Mouse (Mus musculus) forebrain, embryonic 10.5 days (tissue): ENCODE data around the gene Cbx5. TPM values are rescaled to one million over a fixed set of nuclear protein-coding genes. Genes with fewer than 3 reads are reported as not detected.
"Not testable (repeated sequence)": the region's sequence is repeated elsewhere in the genome, so short reads cannot be mapped to it uniquely, and the experiment has no call there.

Source experiments
- DNase-seq: peaks from one replicate; pipeline ENCODE4 v3.0.0-alpha.2; 2017; ENCODE audit warnings: low spot score; ENCODE audit errors: extremely low spot score
- H3K27ac ChIP-seq: fragments of 300-500 bp; sonication (generic); 2 replicates; pipeline ENCODE4 v1.5.1; 2016; ENCODE audit warnings: mild to moderate bottlenecking
- H3K27me3 ChIP-seq: fragments of 300-500 bp; sonication (generic); 2 replicates; pipeline ENCODE4 v1.6.1; 2016; ENCODE audit warnings: mild to moderate bottlenecking; ENCODE audit not compliant: poor library complexity, severe bottlenecking
- H3K36me3 ChIP-seq: fragments of 300-500 bp; sonication (generic); replicated peaks from 2 replicates; pipeline ENCODE4 v1.6.1; 2016; ENCODE audit warnings: mild to moderate bottlenecking, moderate library complexity
- H3K4me1 ChIP-seq: fragments of 300-500 bp; sonication (generic); 2 replicates; pipeline ENCODE4 v1.6.1; 2016
- H3K4me3 ChIP-seq: fragments of 300-500 bp; sonication (generic); 2 replicates; pipeline ENCODE4 v1.5.1; 2016; ENCODE audit warnings: mild to moderate bottlenecking, moderate library complexity
- H3K9me3 ChIP-seq: fragments of 300-500 bp; sonication (generic); 2 replicates; pipeline ENCODE4 v1.6.1; 2016; ENCODE audit warnings: mild to moderate bottlenecking, moderate library complexity
- WGBS: fragments of 180-500 bp; shearing (Covaris S2); methylation state at CpG from one replicate; pipeline ENCODE4 v1.1.7; 2016; 5-methylcytosine and 5-hydroxymethylcytosine counted together
- polyA plus RNA-seq: library from polyadenylated mRNA; unstranded; fragments of >200 nt; fragmentation: Nextera tagmentation; extraction: Ambion mirVana; gene quantifications from 2 replicates; pipeline ENCODE4 v1.2.1, GENCODE M21; 2016

The Cbx5 gene
- 212 and 221 TPM in 2 replicates for polyA plus RNA-seq

DNA sequence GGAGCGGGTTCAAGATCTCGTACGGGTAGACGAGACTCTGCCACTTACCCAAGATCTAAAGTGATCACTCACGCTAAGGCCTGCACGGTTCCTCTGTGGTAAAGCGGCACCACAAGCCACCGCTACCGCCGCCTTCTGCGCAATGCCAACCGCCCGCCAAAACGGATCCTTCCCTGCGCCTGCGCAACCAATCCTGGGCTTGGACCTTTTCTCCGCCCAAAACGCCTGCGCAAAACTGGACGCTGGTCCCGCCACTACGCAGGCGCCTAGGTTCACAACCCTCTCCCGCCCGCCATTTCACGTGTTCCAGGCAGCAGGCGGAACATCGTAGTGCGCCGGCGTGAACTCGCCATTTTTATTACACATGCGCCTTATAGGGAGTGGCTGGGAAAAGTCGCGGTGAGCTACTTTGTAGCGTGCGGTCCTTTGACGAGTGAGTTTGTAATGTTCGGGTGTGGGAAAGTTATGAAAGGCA is at the start of gene Cbx5:
Gene Cbx5 (minus strand): TSS at position 132 of the 475 bp plus-strand sequence.
- H3K4me3 ChIP-seq: peak within 1 kb of the TSS; percentile 66
- H3K27me3 ChIP-seq: no peaks in the 10 kb centered on the region
- peaks cover 12% of the 10 kb centered on the region; the same call in 1 of the 2 replicates for H3K9me3 ChIP-seq
- peaks cover 38% of the 10 kb centered on the region for H3K4me1 ChIP-seq
- peak within 1 kb of the TSS; percentile 98 for H3K27ac ChIP-seq
- peaks cover 69% of the 10 kb centered on the region for H3K36me3 ChIP-seq
- under 1% methylated on average over 39 of the region's 39 CpGs for WGBS
- peak; percentile 96 for DNase-seq

DNA sequence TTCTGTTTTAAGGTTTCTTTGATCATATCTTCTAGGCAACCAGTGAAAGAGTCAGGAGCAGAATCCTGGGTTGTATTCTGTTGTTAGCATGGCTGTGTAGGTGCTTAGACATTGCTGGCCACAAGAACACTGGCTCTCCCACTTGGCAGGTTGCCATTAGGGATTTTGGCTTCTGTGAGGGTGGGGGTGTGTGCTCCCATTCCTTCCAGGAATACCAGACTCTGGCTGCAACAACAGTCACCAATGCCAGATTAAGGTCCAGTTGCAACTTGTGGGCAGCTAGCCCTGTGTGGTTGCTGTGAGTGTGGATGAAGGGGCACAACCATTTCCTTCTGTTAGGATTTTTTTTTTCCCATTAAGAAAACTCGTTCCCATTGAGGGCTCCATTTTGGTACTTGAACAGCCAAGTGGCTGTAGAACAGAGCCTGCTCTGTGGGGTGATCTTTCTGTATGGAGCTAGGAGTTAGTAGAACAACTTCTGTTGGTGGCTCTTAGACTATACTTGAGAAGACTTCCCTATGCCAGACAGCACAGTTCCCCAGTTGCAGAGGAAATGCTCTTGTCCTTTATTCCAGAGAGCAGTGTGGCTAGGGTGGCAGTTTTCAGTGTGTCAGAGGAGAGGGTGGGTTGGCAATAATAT is 46.3 kb upstream of the Cbx5 start:
- peak overlapping the region; percentile 41; the same call in 1 of the 2 replicates for H3K27ac ChIP-seq
- peaks cover 41% of the 10 kb centered on the region for H3K36me3 ChIP-seq

DNA sequence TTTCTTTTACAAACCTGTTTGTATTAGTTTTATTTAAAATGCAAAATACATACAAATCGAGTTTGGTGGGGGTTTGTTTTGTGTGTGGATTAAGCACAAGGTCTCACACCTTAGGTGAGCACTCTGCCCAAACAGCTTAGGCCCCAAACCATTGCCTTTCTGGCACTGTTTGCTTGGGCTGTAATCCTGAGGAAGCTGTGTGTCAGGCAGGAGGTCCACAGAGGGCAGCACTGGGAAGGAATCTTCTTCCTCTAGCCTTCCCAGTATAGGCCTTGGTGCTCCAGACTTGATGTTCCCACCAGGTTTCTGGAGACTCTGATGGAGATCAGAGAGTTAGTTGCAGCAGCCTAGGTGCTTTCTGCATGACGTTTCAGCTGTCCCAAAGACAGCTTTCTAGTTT is 45.0 kb upstream of the Cbx5 start:
- Histone ChIP-seq H3K4me3 (no peak overlapping the region), H3K27me3 (no peaks in the 10 kb centered on the region), H3K36me3 (peaks cover 28% of the 10 kb centered on the region), H3K9me3 (no peaks in the 10 kb centered on the region), H3K27ac (peak overlapping the region; percentile 26; the same call in 1 of the 2 replicates), H3K4me1 (peaks cover 17% of the 10 kb centered on the region)
- WGBS: 52% methylated on average over 2 of the region's 2 CpGs
- no peak for DNase-seq

More for the DNA sequence above, 46.3 kb upstream of the Cbx5 start:
- no peaks in the 10 kb centered on the region for H3K9me3 ChIP-seq
- no peak for DNase-seq
- WGBS: 83% methylated on average over 1 of the region's 1 CpGs
- H3K4me1 ChIP-seq: peaks cover 22% of the 10 kb centered on the region
- no peaks in the 10 kb centered on the region for H3K27me3 ChIP-seq
- no peak overlapping the region for H3K4me3 ChIP-seq

DNA sequence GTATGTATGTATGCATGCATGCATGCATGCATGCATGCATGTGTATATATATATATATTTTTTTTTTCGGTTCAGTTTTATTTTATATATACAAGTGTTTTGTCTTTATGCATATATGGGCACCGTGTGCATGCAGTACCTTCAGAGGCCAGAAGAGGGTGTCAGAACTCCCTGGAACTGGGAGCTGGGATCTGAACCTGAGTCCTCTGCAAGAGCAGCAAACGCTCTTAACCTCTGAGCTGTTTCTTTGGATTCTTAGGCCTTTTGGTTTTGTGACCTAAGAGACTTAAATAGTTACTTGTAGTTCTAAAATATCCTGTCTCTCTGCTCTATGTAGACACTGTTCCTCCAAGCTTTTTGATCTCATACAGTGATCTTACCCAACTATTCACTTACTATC is 44.5 kb upstream of the Cbx5 start:
- Histone ChIP-seq H3K27me3 (no peaks in the 10 kb centered on the region), H3K36me3 (peaks cover 23% of the 10 kb centered on the region), H3K4me3 (no peak overlapping the region), H3K27ac (no peak overlapping the region), H3K9me3 (no peaks in the 10 kb centered on the region), H3K4me1 (peaks cover 13% of the 10 kb centered on the region)
- peak; percentile 63 for DNase-seq
- 60% methylated on average over 3 of the region's 3 CpGs for WGBS

GRCm38 (mm10) chr15:103281465-103282205 is 42.0 kb upstream of the Cbx5 start:
- H3K27me3 ChIP-seq: no peaks in the 10 kb centered on the region
- WGBS: 96% methylated on average over 3 of the region's 3 CpGs
- peaks cover 18% of the 10 kb centered on the region for H3K4me1 ChIP-seq
- H3K36me3 ChIP-seq: peaks cover 23% of the 10 kb centered on the region
- no peaks in the 10 kb centered on the region for H3K9me3 ChIP-seq
- no peak overlapping the region for H3K27ac ChIP-seq
- H3K4me3 ChIP-seq: no peak overlapping the region
- no peak for DNase-seq

DNA sequence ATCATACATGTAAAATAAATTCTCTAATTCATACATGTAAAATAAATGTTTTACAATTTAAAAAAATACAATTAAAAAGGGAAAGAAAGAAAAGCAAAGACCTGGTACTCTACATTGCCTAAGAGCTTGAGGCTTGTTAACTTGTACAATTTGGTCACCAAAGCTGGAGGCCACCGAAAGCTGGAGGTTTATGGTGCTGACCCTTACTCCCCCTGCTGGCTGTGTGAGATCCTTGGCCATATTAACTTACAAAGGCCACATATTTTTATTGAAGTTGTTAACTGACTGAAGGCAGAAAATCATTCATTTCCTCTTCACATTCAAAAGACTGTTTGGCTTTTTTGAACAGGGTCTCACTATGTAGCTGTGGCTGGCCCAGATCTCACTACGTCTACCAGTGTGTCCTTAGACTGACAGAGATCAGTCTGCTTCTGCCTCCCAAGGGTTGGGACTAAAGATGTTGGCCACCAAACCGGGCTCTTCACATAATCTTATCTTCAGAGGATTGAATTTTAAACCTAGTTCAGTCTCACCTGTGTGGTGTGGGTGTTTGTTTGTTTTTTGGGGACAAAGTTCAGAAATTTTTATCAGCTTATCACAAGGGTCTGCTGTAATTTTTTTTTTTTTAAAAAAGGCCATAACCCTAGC is 41.3 kb upstream of the Cbx5 start:
- DNase-seq: no peak
- 83% methylated on average over 3 of the region's 3 CpGs for WGBS
- no peaks in the 10 kb centered on the region for H3K27me3 ChIP-seq
- peaks cover 18% of the 10 kb centered on the region for H3K4me1 ChIP-seq
- no peaks in the 10 kb centered on the region for H3K9me3 ChIP-seq
- H3K4me3 ChIP-seq: no peak overlapping the region
- H3K27ac ChIP-seq: no peak overlapping the region
- peaks cover 21% of the 10 kb centered on the region for H3K36me3 ChIP-seq

DNA sequence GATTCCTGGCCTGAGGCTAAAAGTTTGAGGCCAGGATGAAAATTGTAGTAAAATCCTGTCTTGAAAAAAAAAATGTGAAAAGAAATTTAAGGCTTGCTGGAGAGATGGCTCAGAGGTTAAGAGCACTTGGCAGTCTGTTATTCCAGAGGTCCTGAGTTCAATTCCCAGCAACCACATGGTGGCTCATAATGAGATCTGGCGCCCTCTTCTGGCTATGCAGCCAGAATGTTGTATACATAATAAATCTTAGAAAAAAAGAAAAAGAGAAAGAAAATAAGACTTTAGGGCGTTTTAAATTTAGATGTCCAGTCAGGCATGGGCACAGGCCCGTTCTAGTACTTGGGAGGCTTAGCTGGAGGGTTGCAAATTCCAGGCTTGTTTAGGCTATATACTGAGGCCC is 40.1 kb upstream of the Cbx5 start:
- Histone ChIP-seq H3K27ac (no peak overlapping the region), H3K27me3 (no peaks in the 10 kb centered on the region), H3K4me1 (peaks cover 6% of the 10 kb centered on the region), H3K4me3 (no peak overlapping the region), H3K36me3 (peaks cover 21% of the 10 kb centered on the region), H3K9me3 (no peaks in the 10 kb centered on the region)
- DNase-seq: no peak
- 59% methylated on average over 3 of the region's 3 CpGs for WGBS

- DNase-seq: no peak
- Histone ChIP-seq H3K36me3 (peaks cover 18% of the 10 kb centered on the region), H3K9me3 (no peaks in the 10 kb centered on the region), H3K4me1 (peaks cover 20% of the 10 kb centered on the region), H3K27ac (no peak overlapping the region), H3K4me3 (no peak overlapping the region), H3K27me3 (no peaks in the 10 kb centered on the region)
- 80% methylated on average over 7 of the region's 7 CpGs for WGBS
Measured at GRCm38 (mm10) chr15:103277949-103278348, 38.3 kb upstream of the Cbx5 start.

GRCm38 (mm10) chr15:103275943-103276342 is 36.3 kb upstream of the Cbx5 start:
- H3K4me1 ChIP-seq: peaks cover 20% of the 10 kb centered on the region
- not testable (repeated sequence) for H3K27ac ChIP-seq, H3K4me3 ChIP-seq, H3K9me3 ChIP-seq, DNase-seq, H3K27me3 ChIP-seq
- H3K36me3 ChIP-seq: peaks cover 17% of the 10 kb centered on the region
- WGBS: 97% methylated on average over 3 of the region's 3 CpGs

DNA sequence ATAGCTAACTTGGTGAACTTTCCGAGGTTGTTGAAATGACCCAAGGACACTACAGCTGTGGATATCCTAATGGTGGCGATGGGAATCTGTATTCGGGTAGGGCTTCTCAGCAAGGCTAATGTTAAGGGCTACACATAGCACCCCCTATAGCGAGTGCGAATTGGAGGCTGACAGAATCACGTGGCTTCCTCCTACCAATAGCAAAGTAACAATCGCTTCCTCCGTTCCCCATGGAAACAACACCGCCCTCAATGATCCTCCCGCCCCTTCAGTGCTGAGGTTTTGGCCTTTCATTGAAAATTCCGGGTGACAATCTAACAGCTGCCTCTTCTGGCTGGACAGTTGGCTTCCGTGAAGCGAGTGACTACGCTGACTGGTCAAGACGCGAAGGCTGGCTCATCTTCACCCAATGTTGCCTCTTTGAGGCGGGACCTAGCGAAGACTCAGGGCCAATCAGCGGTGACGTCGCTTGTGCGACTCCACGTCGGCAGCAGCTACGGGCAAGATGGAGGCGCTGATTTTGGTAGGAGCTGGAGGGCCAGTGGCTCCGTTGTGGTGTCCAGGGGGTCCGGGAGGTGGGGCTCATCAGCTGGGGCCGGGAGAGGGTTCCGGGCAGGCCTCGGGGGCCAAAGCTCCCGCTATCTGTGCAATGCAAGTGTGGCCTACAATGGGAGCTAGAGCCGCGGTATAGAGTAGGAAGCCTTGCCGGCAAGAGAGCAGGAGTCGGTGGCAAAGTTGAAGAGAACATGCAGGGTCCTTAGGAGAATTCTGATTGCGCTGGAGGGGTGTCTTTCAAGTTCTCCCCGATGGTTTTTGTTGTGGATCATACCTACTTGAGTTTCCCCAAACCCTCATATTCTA is 33.0 kb upstream of the Cbx5 start, which contains the start of gene Copz1:
Gene Copz1 (plus strand): TSS at position 296 of the 861 bp plus-strand sequence.
- under 1% methylated on average over 38 of the region's 38 CpGs for WGBS
- peaks cover 8% of the 10 kb centered on the region for H3K36me3 ChIP-seq
- no peaks in the 10 kb centered on the region for H3K9me3 ChIP-seq
- H3K4me3 ChIP-seq: peak within 1 kb of the TSS; percentile 91
- H3K27ac ChIP-seq: peak within 1 kb of the TSS; percentile 90
- H3K4me1 ChIP-seq: peaks cover 16% of the 10 kb centered on the region
- DNase-seq: peak; percentile 95
- no peaks in the 10 kb centered on the region for H3K27me3 ChIP-seq

DNA sequence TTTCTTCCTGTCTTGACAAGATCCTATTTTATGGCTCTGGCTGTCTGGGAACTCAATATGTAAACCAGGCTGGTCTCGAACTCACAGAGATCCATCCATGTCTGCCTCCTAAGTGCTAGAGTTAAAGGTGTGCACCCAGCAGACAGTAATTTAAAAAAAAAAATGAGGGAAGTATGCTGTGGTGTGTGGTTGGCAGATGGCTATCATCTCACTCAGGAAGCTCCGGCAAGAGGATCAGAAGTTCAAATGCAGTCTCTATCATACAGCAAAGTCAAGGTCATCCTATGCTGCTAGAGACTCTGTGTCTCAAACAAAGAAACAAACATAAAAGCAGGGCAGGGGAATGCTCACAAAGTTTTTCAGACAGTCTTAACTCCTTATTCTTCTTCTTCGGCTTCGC is 29.3 kb upstream of the Cbx5 start:
- Histone ChIP-seq H3K27me3 (no peaks in the 10 kb centered on the region), H3K4me3 (no peak overlapping the region), H3K36me3 (no peaks in the 10 kb centered on the region), H3K27ac (no peak overlapping the region), H3K4me1 (peaks cover 7% of the 10 kb centered on the region), H3K9me3 (no peaks in the 10 kb centered on the region)
- 91% methylated on average over 4 of the region's 4 CpGs for WGBS
- DNase-seq: no peak

DNA sequence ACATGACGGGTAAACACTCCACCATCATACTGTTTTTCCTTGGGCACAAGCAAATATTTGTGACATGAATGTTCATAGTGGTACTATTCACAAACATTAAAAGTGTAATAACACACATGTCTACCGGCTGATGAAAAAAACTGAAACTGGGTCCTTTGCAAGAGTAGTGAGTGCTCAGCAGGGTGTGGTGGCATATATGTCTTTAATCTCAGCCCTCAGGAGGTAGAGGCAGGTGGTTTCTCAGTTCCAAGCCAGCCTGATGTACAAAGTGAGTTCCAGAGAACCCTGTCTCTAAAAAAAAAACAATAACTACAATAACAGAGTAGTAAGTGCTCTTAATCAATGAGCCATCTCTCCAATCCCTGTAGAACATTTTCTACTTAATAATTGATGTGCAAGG is 25.2 kb upstream of the Cbx5 start:
- Histone ChIP-seq H3K4me1 (no peaks in the 10 kb centered on the region), H3K36me3 (no peaks in the 10 kb centered on the region)
- 91% methylated on average over 2 of the region's 2 CpGs for WGBS

More for the DNA sequence above, 25.2 kb upstream of the Cbx5 start:
- H3K4me3 ChIP-seq: no peak overlapping the region
- DNase-seq: no peak
- H3K27ac ChIP-seq: no peak overlapping the region
- no peaks in the 10 kb centered on the region for H3K9me3 ChIP-seq
- H3K27me3 ChIP-seq: no peaks in the 10 kb centered on the region
